Mouse (Mus musculus): ENCODE data around the gene Dlgap1. TPM values are rescaled to one million over a fixed set of nuclear protein-coding genes. Genes with fewer than 3 reads are reported as not detected.

Gene Dlgap1
- polyA plus RNA-seq, 1 experiment from 2014 or later = 3.5 TPM

- Histone ChIP-seq H3K4me2 (no peak overlapping the region), H3K9me3 (no peaks in the 10 kb centered on the region), H3K4me1 (replicated peaks) (no peaks in the 10 kb centered on the region), H3K36me3 (no peaks in the 10 kb centered on the region), H3K4me3 (replicated peaks) (no peak overlapping the region), H3K9ac (replicated peaks) (no peak overlapping the region), H3K27ac (0 out of 2 replicates have a peak overlapping the region, but pooled peaks have one; percentile 24), H3K27me3 (no peaks in the 10 kb centered on the region)
- WGBS = 48% methylated on average over 6 of the region's 6 CpGs
- ATAC-seq (ENCODE audit: insufficient number of reproducible peaks, insufficient read depth, low FRiP score, low TSS enrichment, low read depth) = no peak
Observed at GRCm38 (mm10) chr17:70629653-70630378, 660.9 kb downstream of the Dlgap1 start.

DNA sequence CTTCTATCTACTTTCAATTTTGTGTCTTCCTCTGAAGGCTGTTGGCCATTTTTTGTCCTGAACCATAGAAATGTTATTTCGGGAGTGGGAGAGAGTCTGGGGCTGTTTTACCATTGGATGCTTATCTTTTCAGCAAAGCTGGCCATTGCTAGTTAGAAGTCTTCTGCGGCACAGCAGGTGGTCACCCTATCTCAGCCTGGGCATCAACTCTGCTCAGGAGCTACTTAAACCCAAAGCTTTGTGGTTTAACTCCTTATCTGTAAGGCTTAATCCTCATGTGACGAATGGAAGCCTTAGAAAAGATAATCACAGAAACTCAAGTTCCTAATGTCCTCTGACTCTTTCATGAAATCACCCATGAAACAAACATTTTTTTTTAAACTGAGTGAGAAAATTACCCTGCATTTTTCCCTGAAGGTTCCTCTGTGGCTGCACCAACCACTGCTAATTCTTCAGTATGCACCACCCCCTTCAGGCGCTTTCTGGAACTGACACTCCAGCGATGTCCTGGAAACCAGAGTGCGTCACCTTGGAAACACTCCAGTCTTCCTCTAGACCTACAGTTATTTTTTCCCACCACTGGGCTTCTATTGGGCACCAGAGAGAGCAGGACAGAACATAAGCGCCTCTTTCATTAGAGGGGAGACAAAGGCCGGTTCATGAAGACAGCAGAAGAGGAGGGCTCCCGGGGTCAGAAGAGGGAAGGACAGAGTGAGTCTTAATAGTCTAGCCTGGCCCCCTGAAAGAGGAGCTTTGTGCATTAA lies 664.5 kb downstream of the Dlgap1 start:
- H3K4me3 ChIP-seq (replicated peaks) = no peak overlapping the region
- H3K4me1 ChIP-seq (replicated peaks) = no peaks in the 10 kb centered on the region
- no peak overlapping the region for H3K4me2 ChIP-seq
- H3K9ac ChIP-seq (replicated peaks) = no peak overlapping the region
- peak; percentile 56; the same call in 1 of the 2 replicates for ATAC-seq (ENCODE audit: insufficient number of reproducible peaks, insufficient read depth, low FRiP score, low TSS enrichment, low read depth)
- H3K27ac ChIP-seq = no peak overlapping the region
- 30% methylated on average over 9 of the region's 9 CpGs for WGBS
- no peaks in the 10 kb centered on the region for H3K27me3 ChIP-seq
- no peaks in the 10 kb centered on the region for H3K9me3 ChIP-seq
- no peaks in the 10 kb centered on the region for H3K36me3 ChIP-seq

DNA sequence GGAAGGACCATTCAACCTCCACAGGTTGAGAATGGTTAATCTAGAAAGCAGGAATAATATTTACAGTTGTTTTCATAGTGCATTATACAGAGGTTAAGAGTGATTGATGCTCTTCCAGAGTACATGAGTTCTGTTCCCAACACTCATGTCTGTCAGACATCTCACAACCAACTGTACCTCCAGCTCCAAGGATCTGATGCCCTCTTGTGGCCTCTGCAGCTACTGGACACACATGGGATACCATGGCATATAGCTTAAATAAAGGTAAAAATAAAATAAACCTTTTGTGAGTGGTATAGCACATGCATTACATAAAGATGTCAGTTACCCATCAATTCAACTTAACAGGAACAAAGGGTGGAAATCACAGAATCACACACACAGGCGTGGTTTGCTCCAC lies 674.3 kb downstream of the Dlgap1 start:
- Histone ChIP-seq H3K9me3 (no peaks in the 10 kb centered on the region), H3K9ac (replicated peaks) (no peak overlapping the region), H3K27ac (no peak overlapping the region), H3K36me3 (no peaks in the 10 kb centered on the region), H3K4me1 (replicated peaks) (no peaks in the 10 kb centered on the region), H3K4me3 (replicated peaks) (no peak overlapping the region), H3K27me3 (no peaks in the 10 kb centered on the region), H3K4me2 (no peak overlapping the region)
- ATAC-seq (ENCODE audit: insufficient number of reproducible peaks, insufficient read depth, low FRiP score, low TSS enrichment, low read depth) = no peak
- WGBS = 86% methylated on average over 1 of the region's 1 CpGs

DNA sequence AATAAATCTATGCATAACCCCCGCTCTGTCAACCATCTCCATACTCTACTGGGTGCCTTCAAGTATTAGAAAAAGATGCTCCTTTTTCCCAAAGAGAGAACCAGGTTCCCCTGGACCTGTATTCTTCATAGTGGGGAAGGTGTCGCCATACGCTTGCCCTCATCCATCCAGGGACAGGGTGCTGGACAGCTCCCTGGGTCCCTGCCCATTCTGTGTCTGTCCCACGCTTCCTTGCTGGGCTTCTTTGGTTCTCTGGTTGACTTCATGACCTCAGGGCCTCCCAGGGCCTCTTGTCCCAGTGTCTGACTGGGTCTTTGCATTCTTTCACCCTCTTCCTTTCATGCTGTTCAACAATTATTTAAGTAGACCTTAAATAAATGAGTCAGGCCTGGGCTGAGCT lies 677.8 kb downstream of the Dlgap1 start:
- 52% methylated on average over 4 of the region's 4 CpGs for WGBS
- ATAC-seq (ENCODE audit: insufficient number of reproducible peaks, insufficient read depth, low FRiP score, low TSS enrichment, low read depth) = no peak
- H3K9me3 ChIP-seq = peaks cover 11% of the 10 kb centered on the region
- no peak overlapping the region for H3K9ac ChIP-seq (replicated peaks)
- no peaks in the 10 kb centered on the region for H3K27me3 ChIP-seq
- H3K27ac ChIP-seq = no peak overlapping the region
- no peak overlapping the region for H3K4me2 ChIP-seq
- no peaks in the 10 kb centered on the region for H3K4me1 ChIP-seq (replicated peaks)
- no peak overlapping the region for H3K4me3 ChIP-seq (replicated peaks)
- H3K36me3 ChIP-seq = no peaks in the 10 kb centered on the region

GRCm38 (mm10) chr17:70661382-70661781 lies 692.5 kb downstream of the Dlgap1 start:
- no peak overlapping the region for H3K27ac ChIP-seq
- no peaks in the 10 kb centered on the region for H3K9me3 ChIP-seq
- no peaks in the 10 kb centered on the region for H3K36me3 ChIP-seq
- H3K4me1 ChIP-seq (replicated peaks) = 0 out of 2 replicates have a peak, but pooled peaks cover 3% of the 10 kb centered on the region
- ATAC-seq (ENCODE audit: insufficient number of reproducible peaks, insufficient read depth, low FRiP score, low TSS enrichment, low read depth) = no peak
- H3K27me3 ChIP-seq = no peaks in the 10 kb centered on the region
- H3K9ac ChIP-seq (replicated peaks) = no peak overlapping the region
- 82% methylated on average over 3 of the region's 3 CpGs for WGBS
- no peak overlapping the region for H3K4me3 ChIP-seq (replicated peaks)
- no peak overlapping the region for H3K4me2 ChIP-seq

DNA sequence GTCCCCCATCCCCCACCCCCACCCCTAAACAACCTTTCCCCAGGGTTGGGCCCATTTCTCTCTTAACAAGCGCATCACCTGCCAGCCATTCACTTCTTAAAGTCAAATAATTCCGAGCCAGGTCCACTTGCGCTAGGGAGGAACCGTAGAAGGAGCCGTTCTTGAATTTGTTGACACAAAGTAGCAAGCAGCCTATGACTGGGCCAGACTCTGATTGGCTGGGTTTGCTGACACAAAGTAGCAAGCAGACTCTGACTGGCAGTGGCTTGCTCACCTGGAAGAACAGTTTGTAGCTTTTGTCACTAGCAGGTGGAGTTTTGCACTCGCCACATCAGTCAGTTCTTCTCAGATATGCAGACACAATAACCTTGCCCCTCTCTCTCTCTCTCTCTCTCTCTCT lies 695.1 kb downstream of the Dlgap1 start:
- WGBS = 86% methylated on average over 6 of the region's 6 CpGs
- no peak overlapping the region for H3K27ac ChIP-seq
- H3K9me3 ChIP-seq = no peaks in the 10 kb centered on the region
- H3K4me2 ChIP-seq = no peak overlapping the region
- H3K4me3 ChIP-seq (replicated peaks) = no peak overlapping the region
- 0 out of 2 replicates have a peak, but pooled peaks cover 3% of the 10 kb centered on the region for H3K4me1 ChIP-seq (replicated peaks)
- H3K9ac ChIP-seq (replicated peaks) = no peak overlapping the region
- no peak for ATAC-seq (ENCODE audit: insufficient number of reproducible peaks, insufficient read depth, low FRiP score, low TSS enrichment, low read depth)
- no peaks in the 10 kb centered on the region for H3K27me3 ChIP-seq
- no peaks in the 10 kb centered on the region for H3K36me3 ChIP-seq

DNA sequence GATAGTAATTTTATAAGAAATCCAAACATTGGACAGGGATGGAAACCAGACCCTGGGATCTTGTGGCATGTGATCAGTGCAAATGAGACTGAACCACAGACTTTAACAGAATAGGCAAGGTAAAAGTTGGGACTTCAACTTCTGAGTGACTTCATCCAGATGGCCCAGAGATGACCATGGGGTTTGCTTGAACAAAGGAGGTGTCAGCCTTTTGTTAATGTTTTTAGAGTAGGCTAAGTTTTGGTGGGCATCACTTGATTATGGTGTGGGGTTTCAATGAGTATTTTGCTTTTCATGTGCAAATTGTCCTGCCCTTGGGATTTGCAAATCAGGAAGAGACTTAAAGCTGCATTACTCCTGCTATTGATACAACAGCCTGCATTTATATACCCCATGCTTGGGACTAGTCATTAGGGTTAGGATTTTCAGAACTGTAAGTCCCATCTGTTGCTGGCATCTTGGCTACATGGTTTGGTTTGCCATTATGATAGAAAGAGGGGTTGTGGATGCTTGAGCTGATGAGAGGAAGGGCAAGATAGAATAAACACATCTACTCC lies 695.7 kb downstream of the Dlgap1 start:
- Histone ChIP-seq H3K36me3 (no peaks in the 10 kb centered on the region), H3K4me3 (replicated peaks) (no peak overlapping the region), H3K9ac (replicated peaks) (no peak overlapping the region), H3K4me1 (replicated peaks) (0 out of 2 replicates have a peak, but pooled peaks cover 3% of the 10 kb centered on the region), H3K4me2 (no peak overlapping the region), H3K9me3 (no peaks in the 10 kb centered on the region), H3K27me3 (no peaks in the 10 kb centered on the region), H3K27ac (no peak overlapping the region)
- ATAC-seq (ENCODE audit: insufficient number of reproducible peaks, insufficient read depth, low FRiP score, low TSS enrichment, low read depth) = no peak

DNA sequence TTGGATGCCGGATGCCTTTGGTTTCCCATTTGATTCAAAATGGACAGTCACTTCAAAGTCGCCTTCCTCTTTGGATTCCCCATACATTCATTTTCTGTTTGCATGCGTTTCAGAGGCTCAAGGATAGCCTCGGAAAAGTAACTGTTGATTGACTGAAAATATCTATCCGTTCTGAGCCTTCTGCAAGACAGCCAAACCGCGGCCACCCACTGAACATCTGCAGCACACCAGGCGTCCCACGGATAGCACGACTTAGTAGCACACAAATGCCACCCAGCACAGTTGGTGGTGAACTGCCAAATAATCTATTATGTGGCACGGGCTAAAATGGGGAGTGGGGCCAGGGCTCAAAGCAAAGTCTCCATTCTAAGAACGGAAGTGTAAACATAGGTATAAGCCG lies 705.1 kb downstream of the Dlgap1 start:
- Histone ChIP-seq H3K9me3 (no peaks in the 10 kb centered on the region), H3K36me3 (no peaks in the 10 kb centered on the region), H3K27me3 (no peaks in the 10 kb centered on the region), H3K4me3 (replicated peaks) (no peak overlapping the region), H3K9ac (replicated peaks) (no peak overlapping the region), H3K4me1 (replicated peaks) (no peaks in the 10 kb centered on the region), H3K4me2 (no peak overlapping the region), H3K27ac (no peak overlapping the region)
- no peak for ATAC-seq (ENCODE audit: insufficient number of reproducible peaks, insufficient read depth, low FRiP score, low TSS enrichment, low read depth)
- WGBS = 89% methylated on average over 13 of the region's 13 CpGs

DNA sequence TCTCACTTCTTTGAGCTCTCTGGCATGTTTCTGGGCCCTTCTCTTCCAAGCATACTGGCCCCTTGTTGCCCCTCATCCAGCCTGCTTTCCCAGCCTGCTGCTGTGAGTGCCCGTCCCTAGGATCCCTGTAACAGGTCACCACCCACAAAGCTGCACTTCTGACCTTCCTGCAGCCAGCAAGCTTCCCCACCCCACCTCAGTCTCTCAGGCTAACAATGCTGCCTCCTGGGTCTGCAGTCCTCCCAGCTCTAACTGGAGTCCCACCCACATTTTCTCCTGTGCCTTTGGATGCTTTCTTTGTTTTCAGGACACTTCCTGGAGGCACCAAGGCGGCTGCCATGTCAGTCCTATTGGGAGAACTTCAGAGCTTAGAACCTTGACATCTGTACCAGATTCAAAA lies 707.6 kb downstream of the Dlgap1 start:
- H3K4me3 ChIP-seq (replicated peaks) = no peak overlapping the region
- no peaks in the 10 kb centered on the region for H3K27me3 ChIP-seq
- H3K9ac ChIP-seq (replicated peaks) = no peak overlapping the region
- 53% methylated on average over 2 of the region's 2 CpGs for WGBS
- H3K4me2 ChIP-seq = no peak overlapping the region
- no peaks in the 10 kb centered on the region for H3K36me3 ChIP-seq
- H3K27ac ChIP-seq = no peak overlapping the region
- no peaks in the 10 kb centered on the region for H3K9me3 ChIP-seq
- no peaks in the 10 kb centered on the region for H3K4me1 ChIP-seq (replicated peaks)
- no peak for ATAC-seq (ENCODE audit: insufficient number of reproducible peaks, insufficient read depth, low FRiP score, low TSS enrichment, low read depth)

- WGBS = 13% methylated on average over 15 of the region's 15 CpGs
- H3K36me3 ChIP-seq = no peaks in the 10 kb centered on the region
- peak; percentile 52 for ATAC-seq (ENCODE audit: insufficient number of reproducible peaks, insufficient read depth, low FRiP score, low TSS enrichment, low read depth)
- peaks cover 5% of the 10 kb centered on the region for H3K4me1 ChIP-seq (replicated peaks)
- no peak overlapping the region for H3K4me2 ChIP-seq
- H3K4me3 ChIP-seq (replicated peaks) = no peak overlapping the region
- no peaks in the 10 kb centered on the region for H3K27me3 ChIP-seq
- no peak overlapping the region for H3K27ac ChIP-seq
- no peak overlapping the region for H3K9ac ChIP-seq (replicated peaks)
- H3K9me3 ChIP-seq = no peaks in the 10 kb centered on the region
Observed at GRCm38 (mm10) chr17:70683561-70684167, 714.8 kb downstream of the Dlgap1 start.

DNA sequence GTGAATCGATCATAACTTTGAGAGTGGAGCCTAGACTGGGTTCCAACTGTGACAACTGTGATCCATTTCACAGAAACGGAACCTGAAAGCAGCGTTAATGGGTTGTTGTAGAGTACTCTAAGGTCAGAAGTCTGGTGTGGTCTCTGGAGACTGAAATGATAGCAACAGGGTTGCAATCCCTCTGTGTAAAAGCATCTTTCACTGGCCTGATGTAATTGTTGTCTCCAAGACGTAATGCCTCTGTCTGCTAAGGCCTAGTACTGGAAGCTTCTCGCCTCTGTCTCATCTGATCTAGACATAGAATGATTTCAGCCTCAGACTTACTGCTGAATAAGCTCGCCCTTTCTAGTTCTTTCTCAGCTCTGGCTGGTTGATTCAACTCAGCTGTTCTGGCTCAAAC lies 721.3 kb downstream of the Dlgap1 start:
- Histone ChIP-seq H3K4me1 (replicated peaks) (no peaks in the 10 kb centered on the region), H3K27ac (no peak overlapping the region), H3K36me3 (no peaks in the 10 kb centered on the region), H3K9ac (replicated peaks) (no peak overlapping the region), H3K4me3 (replicated peaks) (no peak overlapping the region), H3K27me3 (no peaks in the 10 kb centered on the region), H3K9me3 (no peaks in the 10 kb centered on the region), H3K4me2 (no peak overlapping the region)
- ATAC-seq (ENCODE audit: insufficient number of reproducible peaks, insufficient read depth, low FRiP score, low TSS enrichment, low read depth) = no peak
- 83% methylated on average over 6 of the region's 6 CpGs for WGBS

Data from limb, embryonic 12.5 days (tissue).